Mouse (Mus musculus): Measurements from ENCODE around the gene Ergic1. TPM values are rescaled to one million over a fixed set of nuclear protein-coding genes. Genes with fewer than 3 reads are reported as not detected.
A peak's percentile ranks its signal among the peaks of the same experiment; 100 is the strongest.

The Ergic1 gene
- polyA plus RNA-seq (2012): 32.2 and 35.7 TPM in 2 replicates

DNA sequence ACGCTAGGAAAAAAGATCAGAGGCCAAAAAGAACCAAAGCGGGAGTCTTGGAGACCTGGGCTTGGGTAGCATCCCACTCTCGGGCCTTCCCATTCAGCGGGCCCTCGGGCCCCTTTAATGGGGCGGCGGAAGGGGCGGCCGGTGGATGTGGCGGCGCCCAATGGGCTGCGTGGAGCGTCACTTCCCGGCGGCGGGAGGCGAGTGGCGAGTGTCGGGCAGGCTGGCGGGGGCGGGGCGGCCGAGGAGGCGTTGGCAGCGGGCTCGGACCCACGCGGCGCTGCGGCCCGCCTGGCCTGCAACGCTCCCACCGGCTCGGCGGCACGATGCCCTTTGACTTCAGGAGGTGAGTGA is at the start of gene Ergic1:
Gene Ergic1, plus strand, starts transcription at position 200 of the 351 bp plus-strand sequence.
- TF ChIP-seq GATA1 (IDR thresholded peaks at IDR 0.05; ENCODE audit: low read length): no peak

- TF ChIP-seq GATA1 (IDR thresholded peaks at IDR 0.05; ENCODE audit: low read length): no peak
These were observed 49.2 kb upstream of the Ergic1 start for GRCm38 (mm10) chr17:26511816-26512774.

DNA sequence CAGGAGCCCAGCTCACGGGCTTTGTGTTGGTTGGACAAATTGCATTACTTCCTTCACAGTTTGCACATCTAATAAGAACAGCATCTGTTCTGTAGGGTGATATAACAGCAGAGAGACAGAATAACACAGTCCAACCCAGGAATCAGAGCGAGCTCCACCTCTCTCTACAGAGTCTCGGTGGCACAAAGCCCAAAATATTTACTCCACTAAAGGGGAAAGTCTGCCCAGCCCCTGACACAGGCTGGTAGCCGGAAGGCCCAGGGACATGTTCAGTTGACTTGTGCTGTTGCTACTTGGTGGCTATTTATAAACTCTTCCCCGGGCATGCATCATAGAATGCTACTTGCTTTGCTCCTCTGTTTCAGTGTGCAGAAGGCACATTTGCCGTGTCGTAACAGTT is 48.3 kb upstream of the Ergic1 start:
- TF ChIP-seq GATA1 (IDR thresholded peaks at IDR 0.05; ENCODE audit: low read length): no peak

GRCm38 (mm10) chr17:26513459-26514290 is 47.6 kb upstream of the Ergic1 start:
- no peak for TF ChIP-seq GATA1 (IDR thresholded peaks at IDR 0.05; ENCODE audit: low read length)

GRCm38 (mm10) chr17:26514581-26515030 is 46.7 kb upstream of the Ergic1 start:
- peak; percentile 16 for TF ChIP-seq GATA1 (IDR thresholded peaks at IDR 0.05; ENCODE audit: low read length)

GRCm38 (mm10) chr17:26515675-26516074 is 45.6 kb upstream of the Ergic1 start:
- TF ChIP-seq GATA1 (IDR thresholded peaks at IDR 0.05; ENCODE audit: low read length): no peak

DNA sequence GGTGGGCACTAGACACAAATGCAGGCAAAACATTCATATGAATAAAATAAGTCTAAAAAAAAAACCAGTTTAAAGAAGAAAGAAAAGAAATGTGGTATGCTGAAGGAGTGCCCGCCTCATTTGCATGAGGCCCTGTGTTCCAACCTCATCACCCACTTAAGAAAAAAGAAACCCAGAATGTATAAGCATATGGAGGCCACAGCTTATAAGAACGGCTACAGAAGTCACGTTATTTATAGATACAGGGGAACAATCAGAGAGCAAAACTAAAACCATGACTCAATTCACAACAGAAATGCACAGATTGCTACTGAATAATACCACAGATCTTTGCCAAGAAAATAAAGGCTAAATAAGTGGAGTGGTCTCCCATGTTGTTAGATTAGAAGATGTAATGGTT is 43.0 kb upstream of the Ergic1 start:
- TF ChIP-seq GATA1 (IDR thresholded peaks at IDR 0.05; ENCODE audit: low read length): no peak

GRCm38 (mm10) chr17:26522711-26523110 is 38.6 kb upstream of the Ergic1 start:
- TF ChIP-seq GATA1 (IDR thresholded peaks at IDR 0.05; ENCODE audit: low read length): no peak

DNA sequence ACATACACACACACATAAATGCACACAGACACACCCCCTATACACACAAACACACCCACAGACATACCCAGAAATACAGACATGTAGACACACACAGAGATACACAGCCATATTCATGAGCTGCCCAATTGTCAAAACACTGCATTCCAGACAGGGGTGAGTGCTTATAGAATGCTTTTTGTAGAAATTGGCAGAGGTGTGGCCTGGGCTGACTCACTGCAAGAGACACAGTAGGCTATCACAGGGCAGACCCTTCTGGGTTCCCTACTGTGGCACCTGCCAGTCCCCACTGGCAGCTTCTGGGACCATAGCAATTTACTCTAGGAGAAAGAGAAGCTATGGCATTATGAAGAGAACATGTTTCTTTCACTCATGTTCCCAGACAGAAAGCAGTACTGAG is 37.0 kb upstream of the Ergic1 start:
- no peak for TF ChIP-seq GATA1 (IDR thresholded peaks at IDR 0.05; ENCODE audit: low read length)

DNA sequence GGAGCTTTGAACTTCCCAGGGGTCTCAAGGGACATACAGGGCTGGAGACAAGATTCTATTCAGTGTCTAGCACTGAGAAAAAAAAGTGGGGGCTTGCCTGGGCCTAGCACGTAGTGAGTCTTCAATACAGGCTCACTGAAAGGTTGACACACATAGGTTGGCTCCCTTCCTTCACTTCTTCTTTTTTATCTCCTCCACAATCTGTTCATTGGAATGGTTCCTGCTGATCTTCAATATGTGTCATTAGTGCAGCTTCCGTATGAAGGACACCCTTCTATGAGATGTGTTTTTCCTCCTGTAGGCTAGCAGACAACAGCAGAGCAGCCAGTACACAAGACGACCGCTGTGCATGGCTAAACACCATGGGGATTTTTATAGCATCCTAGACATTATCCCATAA is 36.5 kb upstream of the Ergic1 start:
- no peak for TF ChIP-seq GATA1 (IDR thresholded peaks at IDR 0.05; ENCODE audit: low read length)

- TF ChIP-seq GATA1 (IDR thresholded peaks at IDR 0.05; ENCODE audit: low read length): no peak
These were observed 36.0 kb upstream of the Ergic1 start for GRCm38 (mm10) chr17:26525316-26525715.

DNA sequence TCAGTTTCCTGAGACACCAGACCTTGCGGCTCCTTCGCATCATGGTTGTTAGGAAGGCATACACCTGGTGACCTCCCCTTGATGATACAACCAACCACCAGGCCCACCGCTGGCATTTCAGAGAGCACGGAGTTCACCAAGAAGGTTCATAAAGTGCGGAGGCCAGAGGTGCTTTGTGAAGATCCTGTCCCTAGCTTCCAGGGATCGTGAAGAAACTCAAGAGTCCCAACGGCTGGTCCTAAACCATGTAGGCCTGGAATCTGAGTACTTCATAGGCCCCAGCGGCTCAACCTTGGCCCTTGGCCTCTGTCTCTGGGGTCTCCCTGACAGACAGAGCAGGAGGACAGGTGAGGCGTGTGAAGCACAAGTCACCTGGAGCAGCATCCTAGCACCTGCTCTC is 34.0 kb upstream of the Ergic1 start:
- TF ChIP-seq GATA1 (IDR thresholded peaks at IDR 0.05; ENCODE audit: low read length): no peak

DNA sequence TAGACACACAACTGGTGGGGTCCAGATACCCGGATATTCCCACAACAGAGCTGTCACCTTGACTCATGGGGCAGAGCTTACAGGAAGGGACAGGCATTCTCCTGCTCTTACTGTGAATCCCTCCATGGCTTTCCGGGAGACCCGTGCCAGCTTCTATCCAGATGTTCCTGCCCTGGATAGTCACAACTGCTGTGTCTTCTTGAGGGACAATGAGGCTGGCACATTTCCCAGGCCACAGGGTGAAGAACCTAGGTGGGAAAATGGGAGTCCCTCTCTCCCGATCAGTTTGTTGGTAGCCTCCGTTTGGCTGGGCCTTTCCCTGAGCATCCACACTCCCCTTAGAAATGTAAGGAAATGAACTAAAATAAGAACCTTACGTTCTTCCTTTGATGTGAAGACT is 32.5 kb upstream of the Ergic1 start:
- no peak for TF ChIP-seq GATA1 (IDR thresholded peaks at IDR 0.05; ENCODE audit: low read length)

DNA sequence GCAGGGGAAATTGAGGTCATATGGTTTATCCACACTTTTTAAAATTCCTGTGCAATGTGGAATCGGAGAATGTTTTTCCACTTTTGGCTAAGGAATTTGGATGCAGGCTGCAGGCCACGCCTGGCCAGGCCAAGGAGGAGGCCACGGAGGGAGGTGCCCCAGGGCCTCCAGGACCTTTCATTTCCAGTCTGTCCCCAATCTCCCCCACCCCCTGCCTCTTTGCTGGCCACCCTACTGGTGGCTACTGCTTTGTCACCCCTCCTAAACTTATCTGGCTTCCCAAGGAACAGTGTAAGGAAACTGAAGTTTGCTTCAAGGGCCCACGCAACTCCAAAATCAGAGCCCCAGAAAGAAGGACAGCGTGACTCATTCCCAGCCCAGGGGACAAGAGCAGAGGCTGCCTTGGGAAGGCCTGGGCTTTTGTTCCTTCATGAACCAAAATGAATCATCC is 31.5 kb upstream of the Ergic1 start:
- no peak for TF ChIP-seq GATA1 (IDR thresholded peaks at IDR 0.05; ENCODE audit: low read length)

DNA sequence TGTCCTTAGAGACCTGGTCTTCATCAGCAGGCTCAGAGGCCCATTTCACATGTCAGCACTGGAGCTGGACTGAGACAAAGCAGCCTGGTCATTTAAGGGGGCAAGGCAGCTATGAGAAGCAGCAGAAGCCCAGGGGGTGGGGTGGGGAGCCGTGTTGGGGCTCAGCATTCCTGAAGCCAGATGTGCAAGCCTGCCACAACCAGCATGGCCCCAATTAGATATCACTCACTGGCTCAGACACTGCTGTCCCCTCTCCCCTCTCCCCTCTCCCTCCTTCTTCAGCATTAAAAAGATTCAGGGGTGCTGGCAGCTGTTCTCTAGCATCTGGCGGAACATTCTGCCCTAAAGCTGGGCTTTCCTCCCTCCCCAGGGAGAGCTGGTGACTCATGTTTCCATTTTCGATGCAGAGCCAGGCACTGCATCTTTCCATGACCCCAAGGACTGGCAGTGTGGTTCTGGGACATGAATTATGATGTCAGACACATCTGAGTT is 30.7 kb upstream of the Ergic1 start:
- TF ChIP-seq GATA1 (IDR thresholded peaks at IDR 0.05; ENCODE audit: low read length): no peak
